Mouse (Mus musculus): ENCODE data around the gene Agxt. TPM values are rescaled to one million over a fixed set of nuclear protein-coding genes. Genes with fewer than 3 reads are reported as not detected.

Gene Agxt
- polyA plus RNA-seq, 1 experiment from 2014 or later, result 0.50 TPM

GRCm38 (mm10) chr1:93125256-93125655 lies 9.8 kb upstream of the Agxt start:
- Histone ChIP-seq H3K36me3 (no peaks in the 10 kb centered on the region), H3K9me3 (no peaks in the 10 kb centered on the region), H3K27ac (no peak overlapping the region), H3K4me3 (no peak overlapping the region), H3K27me3 (ENCODE audit: insufficient read depth, poor library complexity, severe bottlenecking) (peaks cover 25% of the 10 kb centered on the region; the same call in 1 of the 2 replicates), H3K4me1 (no peaks in the 10 kb centered on the region)
- 57% methylated on average over 5 of the region's 5 CpGs for WGBS
- no peak for DNase-seq (ENCODE audit: low spot score)

GRCm38 (mm10) chr1:93128209-93128608 lies 6.8 kb upstream of the Agxt start:
- no peak overlapping the region for H3K27ac ChIP-seq
- 73% methylated on average over 8 of the region's 8 CpGs for WGBS
- no peaks in the 10 kb centered on the region for H3K9me3 ChIP-seq

GRCm38 (mm10) chr1:93128710-93129349 lies 6.2 kb upstream of the Agxt start:
- WGBS, result 27% methylated on average over 6 of the region's 6 CpGs
- no peak overlapping the region for H3K27ac ChIP-seq
- H3K9me3 ChIP-seq, result no peaks in the 10 kb centered on the region
- no peak overlapping the region for H3K4me3 ChIP-seq
- DNase-seq (ENCODE audit: low spot score), result no peak
- peaks cover 51% of the 10 kb centered on the region; the same call in 1 of the 2 replicates for H3K27me3 ChIP-seq (ENCODE audit: insufficient read depth, poor library complexity, severe bottlenecking)
- no peaks in the 10 kb centered on the region for H3K36me3 ChIP-seq
- no peaks in the 10 kb centered on the region for H3K4me1 ChIP-seq

More at GRCm38 (mm10) chr1:93128209-93128608, 6.8 kb upstream of the Agxt start:
- no peaks in the 10 kb centered on the region for H3K36me3 ChIP-seq
- no peaks in the 10 kb centered on the region for H3K4me1 ChIP-seq
- H3K27me3 ChIP-seq (ENCODE audit: insufficient read depth, poor library complexity, severe bottlenecking), result peaks cover 46% of the 10 kb centered on the region; the same call in 1 of the 2 replicates
- no peak overlapping the region for H3K4me3 ChIP-seq
- DNase-seq (ENCODE audit: low spot score), result no peak

GRCm38 (mm10) chr1:93130242-93130983 lies 4.6 kb upstream of the Agxt start:
- H3K4me1 ChIP-seq, result peaks cover 4% of the 10 kb centered on the region; the same call in 1 of the 2 replicates
- H3K27me3 ChIP-seq (ENCODE audit: insufficient read depth, poor library complexity, severe bottlenecking), result peaks cover 47% of the 10 kb centered on the region; the same call in 1 of the 2 replicates
- H3K27ac ChIP-seq, result no peak overlapping the region
- DNase-seq (ENCODE audit: low spot score), result no peak
- no peak overlapping the region for H3K4me3 ChIP-seq
- H3K36me3 ChIP-seq, result no peaks in the 10 kb centered on the region
- H3K9me3 ChIP-seq, result no peaks in the 10 kb centered on the region
- 65% methylated on average over 10 of the region's 10 CpGs for WGBS

- H3K27me3 ChIP-seq (ENCODE audit: insufficient read depth, poor library complexity, severe bottlenecking), result peaks cover 55% of the 10 kb centered on the region; the same call in 1 of the 2 replicates
- H3K27ac ChIP-seq, result no peak overlapping the region
- H3K9me3 ChIP-seq, result no peaks in the 10 kb centered on the region
- no peak for DNase-seq (ENCODE audit: low spot score)
- peaks cover 18% of the 10 kb centered on the region for H3K4me1 ChIP-seq
- no peak overlapping the region for H3K4me3 ChIP-seq
- H3K36me3 ChIP-seq, result no peaks in the 10 kb centered on the region
- WGBS, result 57% methylated on average over 8 of the region's 8 CpGs
Measured at GRCm38 (mm10) chr1:93132676-93133075, 2.4 kb upstream of the Agxt start.

- Histone ChIP-seq H3K4me1 (peaks cover 35% of the 10 kb centered on the region), H3K4me3 (no peak overlapping the region), H3K27ac (no peak overlapping the region), H3K9me3 (no peaks in the 10 kb centered on the region), H3K27me3 (ENCODE audit: insufficient read depth, poor library complexity, severe bottlenecking) (peaks cover 63% of the 10 kb centered on the region), H3K36me3 (no peaks in the 10 kb centered on the region)
- no peak for DNase-seq (ENCODE audit: low spot score)
- WGBS, result 71% methylated on average over 6 of the region's 6 CpGs
Measured at GRCm38 (mm10) chr1:93138534-93138933, 3.5 kb downstream of the Agxt start.

GRCm38 (mm10) chr1:93139713-93140112 lies 4.7 kb downstream of the Agxt start:
- no peak for DNase-seq (ENCODE audit: low spot score)
- H3K4me1 ChIP-seq, result peaks cover 47% of the 10 kb centered on the region
- H3K36me3 ChIP-seq, result no peaks in the 10 kb centered on the region
- H3K9me3 ChIP-seq, result no peaks in the 10 kb centered on the region
- H3K27ac ChIP-seq, result no peak overlapping the region
- H3K27me3 ChIP-seq (ENCODE audit: insufficient read depth, poor library complexity, severe bottlenecking), result peaks cover 70% of the 10 kb centered on the region
- 75% methylated on average over 7 of the region's 7 CpGs for WGBS
- H3K4me3 ChIP-seq, result no peak overlapping the region

- H3K27me3 ChIP-seq (ENCODE audit: insufficient read depth, poor library complexity, severe bottlenecking), result peaks cover 72% of the 10 kb centered on the region
- no peaks in the 10 kb centered on the region for H3K36me3 ChIP-seq
Measured at GRCm38 (mm10) chr1:93142871-93143270, 7.8 kb downstream of the Agxt start.

GRCm38 (mm10) chr1:93144176-93144575 lies 9.1 kb downstream of the Agxt start:
- H3K27ac ChIP-seq, result peak overlapping the region; percentile 16; the same call in 1 of the 2 replicates
- H3K27me3 ChIP-seq (ENCODE audit: insufficient read depth, poor library complexity, severe bottlenecking), result peaks cover 72% of the 10 kb centered on the region
- H3K9me3 ChIP-seq, result no peaks in the 10 kb centered on the region
- peaks cover 28% of the 10 kb centered on the region for H3K4me1 ChIP-seq
- no peak overlapping the region for H3K4me3 ChIP-seq
- no peak for DNase-seq (ENCODE audit: low spot score)
- H3K36me3 ChIP-seq, result no peaks in the 10 kb centered on the region
- WGBS, result 73% methylated on average over 9 of the region's 9 CpGs

More at GRCm38 (mm10) chr1:93142871-93143270, 7.8 kb downstream of the Agxt start:
- Histone ChIP-seq H3K4me1 (peaks cover 35% of the 10 kb centered on the region), H3K4me3 (no peak overlapping the region), H3K27ac (no peak overlapping the region), H3K9me3 (no peaks in the 10 kb centered on the region)
- WGBS, result 93% methylated on average over 1 of the region's 1 CpGs
- DNase-seq (ENCODE audit: low spot score), result no peak

GRCm38 (mm10) chr1:93150907-93151661 lies 16.0 kb downstream of the Agxt start:
- no peaks in the 10 kb centered on the region for H3K9me3 ChIP-seq
- peaks cover 7% of the 10 kb centered on the region; the same call in 1 of the 2 replicates for H3K4me1 ChIP-seq
- no peak for DNase-seq (ENCODE audit: low spot score)

GRCm38 (mm10) chr1:93157566-93157965 lies 22.5 kb downstream of the Agxt start:
- Histone ChIP-seq H3K4me1 (peaks cover 25% of the 10 kb centered on the region), H3K9me3 (no peaks in the 10 kb centered on the region), H3K36me3 (no peaks in the 10 kb centered on the region), H3K4me3 (no peak overlapping the region), H3K27me3 (ENCODE audit: insufficient read depth, poor library complexity, severe bottlenecking) (peaks cover 76% of the 10 kb centered on the region), H3K27ac (no peak overlapping the region)
- no peak for DNase-seq (ENCODE audit: low spot score)
- 63% methylated on average over 4 of the region's 4 CpGs for WGBS

More at GRCm38 (mm10) chr1:93150907-93151661, 16.0 kb downstream of the Agxt start:
- WGBS, result 44% methylated on average over 2 of the region's 2 CpGs
- H3K36me3 ChIP-seq, result no peaks in the 10 kb centered on the region
- no peak overlapping the region for H3K27ac ChIP-seq
- no peak overlapping the region for H3K4me3 ChIP-seq
- H3K27me3 ChIP-seq (ENCODE audit: insufficient read depth, poor library complexity, severe bottlenecking), result peaks cover 54% of the 10 kb centered on the region

GRCm38 (mm10) chr1:93158916-93159315 lies 23.9 kb downstream of the Agxt start:
- Histone ChIP-seq H3K4me1 (peaks cover 25% of the 10 kb centered on the region), H3K9me3 (no peaks in the 10 kb centered on the region), H3K36me3 (no peaks in the 10 kb centered on the region), H3K4me3 (no peak overlapping the region), H3K27ac (no peak overlapping the region), H3K27me3 (ENCODE audit: insufficient read depth, poor library complexity, severe bottlenecking) (peaks cover 70% of the 10 kb centered on the region)
- DNase-seq (ENCODE audit: low spot score), result no peak
- WGBS, result 87% methylated on average over 8 of the region's 8 CpGs
